Mouse (Mus musculus): ENCODE measurements at regions not wholly inside any gene's neighbourhood (a gene's known extent, or its start where the extent isn't known, plus 50 kb on each side); places are given as distances from the start of the nearest gene placed in this dataset.

GRCm38 (mm10) chr5:83610777-83611176, 255.8 kb upstream of the Tecrl start:
- Histone ChIP-seq H3K4me3 (ENCODE audit: low read depth, low read length) (no peak overlapping the region), H3K9ac (ENCODE audit: low read length) (no peak overlapping the region), H3K9me3 (replicated peaks; ENCODE audit: control insufficient read depth, low read length) (no peaks in the 10 kb centered on the region), H3K27me3 (replicated peaks; ENCODE audit: control insufficient read depth, insufficient read depth, low read length) (no peaks in the 10 kb centered on the region), H3K27ac (ENCODE audit: low read depth, low read length) (no peak overlapping the region), H3K36me3 (ENCODE audit: control insufficient read depth, insufficient read depth, low read length) (no peaks in the 10 kb centered on the region), H3K4me1 (ENCODE audit: control insufficient read depth, insufficient read depth, low read length) (no peaks in the 10 kb centered on the region), H3K4me2 (ENCODE audit: low read length) (no peak overlapping the region)
- WGBS = 21% methylated on average over 2 of the region's 2 CpGs
- DNase-seq (ENCODE audit: low spot score) (peak; percentile 20), ATAC-seq (no peak)

GRCm38 (mm10) chr5:83593289-83593610, 238.3 kb upstream of the Tecrl start:
- Histone ChIP-seq H3K4me2 (ENCODE audit: low read length) (no peak overlapping the region), H3K36me3 (ENCODE audit: control insufficient read depth, insufficient read depth, low read length) (no peaks in the 10 kb centered on the region), H3K4me3 (ENCODE audit: low read depth, low read length) (no peak overlapping the region), H3K27me3 (replicated peaks; ENCODE audit: control insufficient read depth, insufficient read depth, low read length) (no peaks in the 10 kb centered on the region), H3K4me1 (ENCODE audit: control insufficient read depth, insufficient read depth, low read length) (no peaks in the 10 kb centered on the region), H3K9me3 (replicated peaks; ENCODE audit: control insufficient read depth, low read length) (no peaks in the 10 kb centered on the region), H3K27ac (ENCODE audit: low read depth, low read length) (no peak overlapping the region), H3K9ac (ENCODE audit: low read length) (no peak overlapping the region)
- 75% methylated on average over 1 of the region's 1 CpGs for WGBS
- no peak for DNase-seq (ENCODE audit: low spot score)
- peak; percentile 96 for ATAC-seq

- H3K4me2 ChIP-seq (ENCODE audit: low read length) = no peak overlapping the region
- no peaks in the 10 kb centered on the region for H3K4me1 ChIP-seq (ENCODE audit: control insufficient read depth, insufficient read depth, low read length)
- no peaks in the 10 kb centered on the region for H3K9me3 ChIP-seq (replicated peaks; ENCODE audit: control insufficient read depth, low read length)
- DNase-seq (ENCODE audit: low spot score) (peak; percentile 75), ATAC-seq (peak; percentile 84)
- H3K27ac ChIP-seq (ENCODE audit: low read depth, low read length) = no peak overlapping the region
- H3K27me3 ChIP-seq (replicated peaks; ENCODE audit: control insufficient read depth, insufficient read depth, low read length) = no peaks in the 10 kb centered on the region
- H3K36me3 ChIP-seq (ENCODE audit: control insufficient read depth, insufficient read depth, low read length) = no peaks in the 10 kb centered on the region
- H3K4me3 ChIP-seq (ENCODE audit: low read depth, low read length) = no peak overlapping the region
- H3K9ac ChIP-seq (ENCODE audit: low read length) = no peak overlapping the region
- 72% methylated on average over 3 of the region's 3 CpGs for WGBS
These were observed 237.7 kb upstream of the Tecrl start for GRCm38 (mm10) chr5:83592587-83593288.
